Comparison of ENCODE assay signal across 9 mouse cellular contexts in the genomic region with DNA sequence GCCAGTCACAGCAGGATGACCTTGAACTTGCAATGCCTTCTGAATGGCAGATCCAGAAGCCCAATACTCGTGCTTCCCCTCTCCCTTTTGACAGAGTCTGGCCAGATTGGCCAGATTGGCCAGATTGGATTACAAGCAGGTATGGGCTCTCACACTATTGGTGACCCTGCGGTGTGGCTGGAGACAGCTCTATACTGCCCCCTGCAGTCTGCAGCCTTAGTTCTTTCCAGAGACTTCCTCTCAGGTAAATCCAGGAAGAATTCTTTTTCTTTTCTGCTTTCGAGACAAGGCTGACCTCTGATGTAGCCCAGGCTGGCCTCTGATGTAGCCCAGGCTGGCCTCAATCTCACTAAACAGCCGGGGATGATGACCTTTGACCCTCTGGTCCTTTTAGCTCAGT. TPM values are rescaled to one million over a fixed set of nuclear protein-coding genes. Genes with fewer than 3 reads are reported as not detected.
A peak's percentile ranks its signal among the peaks of the same experiment; 100 is the strongest.
DNase-seq lines count a peak whose midpoint lies in the region; ATAC-seq and TF ChIP-seq lines count a peak whose summit lies in the region.
"Had no signal": no experiment of that assay in that cellular context is flagged by ENCODE, and none has a peak within 500 bp of the region (broad histone marks: within the 10 kb centered on the region; RNA-seq: fewer than 3 reads in every experiment).

No protein-coding gene starts in this region.

- no peak overlapping the region for H3K9ac ChIP-seq in kidney, embryonic 14.5 days (ENCODE audit: low read depth, low read length)
- H3K9ac ChIP-seq in liver, postnatal 0 days (replicated peaks): no peak overlapping the region

- H3K4me2 ChIP-seq in kidney, embryonic 14.5 days (replicated peaks; ENCODE audit: low read depth, low read length): no peak overlapping the region
- no peak overlapping the region for H3K4me2 ChIP-seq in liver, postnatal 0 days (ENCODE audit: low read depth, low read length)

- H3K4me1 ChIP-seq in kidney, adult 2 months (ENCODE audit: control insufficient read depth, insufficient read depth, low read length): peaks cover 17% of the 10 kb centered on the region; the same call in 1 of the 2 replicates
- peaks cover 5% of the 10 kb centered on the region; the same call in 1 of the 2 replicates for H3K4me1 ChIP-seq in kidney, embryonic 14.5 days (ENCODE audit: control insufficient read depth, insufficient read depth, low read length)
- peaks cover 17% of the 10 kb centered on the region for H3K4me1 ChIP-seq in liver, postnatal 0 days (ENCODE audit: insufficient read depth)

- peak; percentile 81 for TF ChIP-seq CTCF in kidney, adult 2 months (conservative IDR thresholded peaks at IDR 0.05; ENCODE audit: insufficient read depth, insufficient read length, low read depth, low read length)
- TF ChIP-seq CTCF in liver, postnatal 0 days (IDR thresholded peaks at IDR 0.05; ENCODE audit: low read depth): peak; percentile 83

- TF ChIP-seq POLR2A in kidney, adult 2 months (IDR thresholded peaks at IDR 0.05; ENCODE audit: low read depth, low read length): no peak

- no peaks in the 10 kb centered on the region for H3K27me3 ChIP-seq in kidney, adult 2 months (replicated peaks; ENCODE audit: control insufficient read depth, insufficient read depth, low read length)
- no peaks in the 10 kb centered on the region for H3K27me3 ChIP-seq in kidney, embryonic 14.5 days (ENCODE audit: control insufficient read depth, insufficient read depth, low read length)
- no peaks in the 10 kb centered on the region for H3K27me3 ChIP-seq in liver, postnatal 0 days (ENCODE audit: insufficient read depth, low read length)

- peak; percentile 82 for DNase-seq in kidney, adult 2 months
- DNase-seq in T-cell, adult 2 months (ENCODE audit: low spot score): peak; percentile 38
- peak; percentile 65 for DNase-seq in embryo, embryonic 10 days (ENCODE audit: low spot score)
- DNase-seq in heart, postnatal 4 days: peak; percentile 85
- DNase-seq in liver, postnatal 0 days: peak; percentile 79
- peak; percentile 62 for DNase-seq in skeletal muscle tissue, adult 2 months (ENCODE audit: low read depth, low spot score)
- no peak for DNase-seq in c-Kit-positive CD71-positive TER-119-positive erythroid progenitor cells, embryonic 14.5 days (ENCODE audit: low spot score)

- WGBS in kidney, adult 2 months: 30% methylated on average over 4 of the region's 4 CpGs
- 37% methylated on average over 4 of the region's 4 CpGs for WGBS in kidney, embryonic 14.5 days
- WGBS in liver, postnatal 0 days (ENCODE audit: insufficient replicate concordance): 18% methylated on average over 4 of the region's 4 CpGs

- no peaks in the 10 kb centered on the region for H3K36me3 ChIP-seq in kidney, adult 2 months (ENCODE audit: control insufficient read depth, insufficient read depth, low read length)
- H3K36me3 ChIP-seq in kidney, embryonic 14.5 days (ENCODE audit: control insufficient read depth, insufficient read depth, low read length): no peaks in the 10 kb centered on the region
- H3K36me3 ChIP-seq in liver, postnatal 0 days (replicated peaks; ENCODE audit: insufficient read depth, low read length): no peaks in the 10 kb centered on the region

- no peak overlapping the region for H3K27ac ChIP-seq in kidney, adult 2 months (ENCODE audit: insufficient read depth, low read depth, low read length)
- no peak overlapping the region for H3K27ac ChIP-seq in kidney, embryonic 14.5 days (ENCODE audit: low read depth, low read length)
- no peak overlapping the region for H3K27ac ChIP-seq in liver, postnatal 0 days (ENCODE audit: low read depth)

- no peaks in the 10 kb centered on the region for H3K9me3 ChIP-seq in kidney, embryonic 14.5 days (ENCODE audit: control insufficient read depth, low read length)
- H3K9me3 ChIP-seq in liver, postnatal 0 days (ENCODE audit: low read length): 0 out of 2 replicates have a peak, but pooled peaks cover 3% of the 10 kb centered on the region

- ATAC-seq in kidney, embryonic 14.5 days (ENCODE audit: low FRiP score, low TSS enrichment): no peak
- no peak for ATAC-seq in liver, postnatal 0 days

- no peak overlapping the region for H3K4me3 ChIP-seq in kidney, adult 2 months (ENCODE audit: insufficient read depth, low read depth, low read length)
- H3K4me3 ChIP-seq in kidney, embryonic 14.5 days (ENCODE audit: low read length): no peak overlapping the region
- no peak overlapping the region for H3K4me3 ChIP-seq in liver, postnatal 0 days (ENCODE audit: low read depth, low read length)
- H3K4me3 ChIP-seq: erythroblast, embryonic 14.5 days had no signal

- no peak for TF ChIP-seq EP300 in liver, postnatal 0 days (IDR thresholded peaks at IDR 0.05; ENCODE audit: low read depth)

RNA-seq across cellular contexts. Expression of a gene that starts 3.8 kb away (rescaled TPM):
- polyA plus RNA-seq in kidney, adult 2 months (2012; rRNA removed): 226 and 357 TPM in 2 replicates
- 15.3 and 28.6 TPM in 2 replicates for polyA plus RNA-seq in kidney, embryonic 14.5 days (2014; fragmentation: Nextera tagmentation; extraction: Ambion mirVana)
- 10 to 100 TPM; 29.4 to 30.5 TPM for total RNA-seq in heart, postnatal 4 days (2021)
- polyA plus RNA-seq in liver, postnatal 0 days (2015; fragmentation: Nextera tagmentation; extraction: Ambion mirVana): 7.5 and 9.3 TPM in 2 replicates
